Mouse (Mus musculus) embryonic fibroblast, embryonic 13.5 days (primary cell): ENCODE measurements around the gene Rbck1.
"Not testable (repeated sequence)": the region's sequence is repeated elsewhere in the genome, so short reads cannot be mapped to it uniquely, and the experiment has no call there.

Experiments
- CTCF ChIP-seq: IDR thresholded peaks from 2 replicates; pipeline ENCODE4 v1.5.1; 2011; ENCODE audit warnings: mild to moderate bottlenecking, control low read depth, low read length, moderate library complexity, borderline replicate concordance; ENCODE audit not compliant: insufficient read depth
- POLR2A ChIP-seq: IDR thresholded peaks from 2 replicates; pipeline ENCODE4 v1.6.1; 2011; ENCODE audit warnings: low read depth, mild to moderate bottlenecking, control low read depth, low read length, moderate library complexity

DNA sequence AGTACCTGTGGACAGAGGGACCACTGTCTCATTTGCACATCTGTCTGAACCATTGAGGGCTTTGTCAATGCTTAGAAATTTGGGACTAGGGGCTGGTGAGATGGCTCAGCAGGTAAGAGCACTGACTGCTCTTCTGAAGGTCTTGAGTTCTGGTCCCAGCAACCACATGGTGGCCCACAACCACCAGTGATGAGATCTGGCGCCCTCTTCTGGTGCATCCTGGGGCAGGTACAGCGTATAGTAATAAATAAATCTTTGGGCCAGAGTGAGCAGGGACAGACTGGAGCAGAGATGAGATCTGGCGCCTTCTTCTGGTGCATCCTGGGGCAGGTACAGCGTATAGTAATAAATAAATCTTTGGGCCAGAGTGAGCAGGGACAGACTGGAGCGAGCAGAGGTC is 26.5 kb upstream of the Rbck1 start:
- TF ChIP-seq CTCF, POLR2A: not testable (repeated sequence)
